Mouse (Mus musculus): Measurements from ENCODE around the gene Tacc2. TPM values are rescaled to one million over a fixed set of nuclear protein-coding genes. Genes with fewer than 3 reads are reported as not detected.
"Not testable (repeated sequence)": the region's sequence is repeated elsewhere in the genome, so short reads cannot be mapped to it uniquely, and the experiment has no call there.

Gene Tacc2
- polyA plus RNA-seq, 2 experiments from 2014 or later = 3.5 to 3.8 TPM

DNA sequence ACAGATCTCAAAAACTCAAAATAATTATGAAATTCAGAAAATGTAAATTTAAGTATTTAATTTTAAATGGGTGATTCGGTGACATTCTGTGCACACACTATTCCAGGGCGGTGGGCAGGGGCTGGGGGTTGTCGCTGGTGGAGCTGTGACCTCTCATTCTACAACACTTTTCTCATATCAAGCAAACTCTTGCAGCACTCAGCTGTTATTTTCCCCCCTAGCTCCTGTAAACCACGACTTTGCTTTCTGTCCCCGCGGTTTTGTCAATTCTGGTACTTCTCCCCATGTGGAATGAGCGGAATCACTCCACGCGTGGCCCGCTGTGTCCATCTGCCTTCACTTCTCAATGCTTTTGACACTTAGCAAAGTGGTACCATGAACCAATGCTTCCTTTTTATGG lies 3.5 kb upstream of the Tacc2 start:
- ATAC-seq = no peak

DNA sequence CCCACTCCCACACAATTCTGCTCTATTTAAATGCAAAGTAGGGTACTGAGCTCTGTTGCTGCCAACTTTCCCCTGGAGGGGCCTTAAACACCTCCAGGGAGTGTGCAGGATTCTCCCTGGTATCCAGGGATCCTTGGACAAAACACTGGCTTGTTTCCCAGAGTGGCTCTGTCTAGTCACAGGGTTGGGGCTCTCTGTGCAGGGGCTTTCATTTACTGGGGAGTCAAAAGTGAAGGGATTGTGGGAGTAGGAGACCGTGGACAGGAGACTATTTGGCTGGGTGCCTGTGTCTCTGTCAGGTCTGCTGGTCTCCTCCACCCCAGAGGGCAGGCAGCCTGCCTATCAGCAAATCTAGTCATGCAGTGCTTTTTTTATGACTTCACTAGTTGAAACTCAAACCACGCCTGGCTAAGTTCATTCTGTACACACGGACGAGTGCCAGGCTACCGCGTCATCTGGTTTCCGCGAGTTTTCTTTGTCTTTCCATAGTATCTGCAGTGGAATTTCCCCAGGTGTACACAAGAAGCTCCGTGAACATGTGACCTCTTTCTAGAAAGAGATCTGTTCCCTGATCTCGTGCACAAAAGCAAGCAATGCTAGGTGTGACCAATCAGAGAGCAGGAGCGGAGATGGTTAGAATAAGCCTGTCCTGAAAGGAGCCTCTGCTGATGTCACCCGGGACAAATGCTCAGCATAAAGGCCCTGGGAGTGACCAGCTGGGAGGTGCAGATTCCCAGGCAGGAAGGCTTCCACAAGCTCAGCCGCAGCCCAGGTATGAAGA lies 2.8 kb upstream of the Tacc2 start:
- no peak for ATAC-seq

DNA sequence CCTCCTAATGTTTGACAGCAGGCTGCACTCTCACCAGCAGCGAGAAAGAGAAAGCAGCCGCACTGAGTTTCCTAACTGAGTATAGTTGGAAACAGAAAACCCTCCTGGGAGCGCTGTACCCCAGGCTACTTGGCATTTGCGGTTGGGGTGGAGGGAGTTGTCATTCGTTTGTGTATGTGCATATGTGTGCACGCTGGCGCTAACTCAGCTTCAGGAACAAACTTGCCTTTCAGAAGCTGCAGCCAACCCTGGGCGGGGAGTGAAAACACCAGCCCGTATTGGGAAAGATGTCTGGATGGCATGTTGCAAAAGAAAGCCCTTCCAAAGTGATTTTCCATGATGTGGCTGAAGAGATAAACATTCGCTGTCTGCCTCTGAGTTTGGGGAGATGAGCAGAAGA lies 257 bp upstream of the Tacc2 start:
- ATAC-seq = no peak

DNA sequence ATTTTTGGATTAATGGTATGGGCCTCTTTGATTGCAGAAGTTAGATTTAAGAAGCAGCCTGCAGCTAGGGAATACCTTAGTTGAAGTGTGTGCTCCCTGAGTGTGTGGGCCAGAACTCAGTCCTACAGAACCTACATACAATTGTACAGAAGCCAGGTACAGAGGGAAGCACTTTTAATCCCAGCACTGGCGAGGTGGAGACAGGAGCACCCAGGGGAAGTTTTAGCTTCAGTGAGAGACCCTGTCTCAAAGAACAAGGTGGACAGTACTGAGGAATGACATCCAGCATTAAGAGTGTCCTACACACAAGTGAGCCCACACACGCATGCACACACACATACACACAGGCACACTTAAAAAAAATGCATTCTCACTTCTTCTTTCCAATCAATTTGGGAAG lies 828 bp downstream of the Tacc2 start:
- no peak for ATAC-seq

DNA sequence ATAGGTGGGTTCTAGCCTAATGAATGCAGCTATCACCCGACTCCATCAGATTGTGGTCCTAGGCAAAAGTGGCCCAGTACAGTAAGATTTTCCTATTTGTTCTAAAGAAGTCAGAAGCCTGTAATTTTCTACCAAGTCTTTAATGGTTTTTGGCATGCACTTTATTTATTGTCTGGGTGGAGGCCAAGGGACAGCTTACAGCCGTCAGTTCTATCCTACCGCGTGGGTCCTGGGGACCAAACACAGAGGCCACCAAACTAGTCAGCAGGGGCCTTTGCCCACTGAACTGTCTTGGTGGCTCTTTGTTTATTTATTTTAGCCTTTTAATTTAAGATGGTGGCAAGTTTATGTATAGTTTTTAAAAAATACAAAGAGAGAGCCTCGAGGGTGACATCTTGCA lies 1.4 kb downstream of the Tacc2 start:
- ATAC-seq = no peak

DNA sequence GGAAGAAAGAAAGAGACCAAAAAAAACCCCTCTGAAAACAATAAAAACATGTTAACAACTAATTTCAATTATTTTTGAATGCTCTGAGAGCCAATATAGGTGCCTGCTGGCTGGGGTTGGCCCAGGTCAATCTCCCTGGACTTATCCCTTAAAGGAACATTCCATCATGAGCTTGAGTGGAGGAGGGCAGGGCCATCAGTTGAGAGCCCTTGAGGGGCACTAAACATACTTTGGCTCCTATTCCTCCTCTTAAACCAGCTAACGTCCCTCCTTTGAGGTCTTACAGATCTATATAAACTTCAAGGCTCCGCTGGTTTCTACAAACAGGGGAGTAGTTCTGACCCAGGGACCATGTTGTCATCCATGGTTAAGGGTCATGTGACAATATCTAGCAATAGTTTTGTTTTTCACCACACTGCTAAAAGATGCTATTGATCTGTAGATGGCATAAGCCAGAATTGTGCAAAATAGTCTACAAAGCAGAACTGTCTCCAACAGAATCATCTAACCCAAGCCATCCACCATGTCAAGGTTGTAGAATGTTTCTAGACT lies 9.4 kb downstream of the Tacc2 start:
- ATAC-seq = no peak

DNA sequence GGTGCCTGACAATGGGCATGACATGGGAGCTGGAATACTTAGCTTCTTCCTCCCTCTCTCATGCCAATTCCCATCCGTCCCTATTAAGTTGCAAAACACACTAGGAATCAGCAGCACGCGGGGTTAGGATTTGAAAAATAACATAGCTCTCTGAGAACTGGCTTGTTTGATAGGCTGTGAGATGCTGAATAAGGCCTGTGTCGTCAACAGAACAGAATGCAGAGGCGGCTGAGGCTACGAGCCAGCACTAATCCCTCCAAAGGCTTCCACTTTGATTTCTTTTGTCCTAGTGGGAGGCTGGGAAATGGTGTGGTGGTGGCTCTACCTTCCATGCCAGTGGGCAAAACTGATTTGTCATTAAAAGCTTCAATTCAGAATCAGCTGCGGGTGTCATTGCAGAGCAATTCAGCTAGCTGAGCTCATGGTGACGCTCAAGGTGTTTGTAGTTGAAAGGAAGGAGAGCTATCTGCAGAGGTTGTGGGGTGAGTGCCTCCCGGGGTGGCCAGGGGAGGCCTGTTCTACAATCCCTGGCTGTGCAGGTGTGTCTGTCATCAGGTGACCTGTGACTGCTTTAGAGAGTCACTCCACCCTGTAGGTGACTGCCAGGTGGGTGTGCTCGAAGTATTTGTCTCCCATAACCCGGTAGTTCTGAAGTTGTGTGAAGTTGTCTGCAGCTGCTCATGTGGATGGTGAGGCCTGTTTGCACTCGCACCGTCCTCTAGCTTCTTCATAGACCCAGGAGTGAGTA lies 13.0 kb downstream of the Tacc2 start:
- no peak for ATAC-seq

DNA sequence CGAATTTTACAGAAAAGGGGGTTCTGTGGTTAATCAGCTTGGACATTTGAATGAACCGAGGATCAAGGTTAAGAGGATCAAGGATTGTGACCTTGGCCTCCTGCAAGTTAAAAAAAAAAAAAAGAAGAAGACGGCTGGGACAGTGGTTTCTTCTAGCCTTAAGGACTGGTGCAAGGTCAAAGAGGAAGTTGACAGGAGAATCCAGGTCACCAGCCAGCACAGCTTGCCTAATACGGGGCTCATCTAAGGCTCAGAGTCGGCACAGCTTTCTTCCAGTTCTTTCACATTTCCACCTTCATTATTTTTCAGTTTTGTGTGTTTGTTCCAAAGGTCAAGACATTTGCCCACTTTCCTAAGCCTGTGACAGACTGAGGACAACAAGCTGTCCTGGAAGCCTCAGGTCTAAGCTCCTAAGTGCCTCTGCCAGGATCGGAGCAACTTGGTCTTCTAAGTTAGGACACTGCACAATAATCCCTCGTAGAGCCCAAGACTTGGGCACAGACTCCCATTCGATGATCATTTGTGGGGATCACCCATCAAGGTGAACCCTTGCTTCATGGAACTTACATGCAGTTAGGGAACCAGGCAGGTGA lies 13.7 kb downstream of the Tacc2 start:
- no peak for ATAC-seq

DNA sequence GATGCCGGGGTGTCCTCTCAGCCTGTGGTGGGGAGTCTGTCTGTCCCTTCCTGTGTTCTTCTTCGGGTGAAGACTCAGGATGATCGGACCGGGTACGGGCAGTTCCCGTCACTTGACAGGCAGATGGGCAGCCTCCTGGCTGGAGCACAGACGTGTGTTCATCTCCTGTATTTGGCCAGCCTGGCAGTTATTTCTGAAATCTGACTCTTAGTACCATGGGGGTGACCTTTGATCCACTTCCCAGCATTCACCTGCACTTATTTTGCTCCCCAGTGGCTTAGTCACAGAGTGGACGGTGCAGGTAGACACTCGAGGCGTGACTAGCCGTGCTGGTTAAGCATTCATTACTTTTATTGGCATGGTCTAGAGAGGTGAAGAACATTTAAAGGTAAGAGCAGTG lies 15.7 kb downstream of the Tacc2 start:
- not testable (repeated sequence) for ATAC-seq

DNA sequence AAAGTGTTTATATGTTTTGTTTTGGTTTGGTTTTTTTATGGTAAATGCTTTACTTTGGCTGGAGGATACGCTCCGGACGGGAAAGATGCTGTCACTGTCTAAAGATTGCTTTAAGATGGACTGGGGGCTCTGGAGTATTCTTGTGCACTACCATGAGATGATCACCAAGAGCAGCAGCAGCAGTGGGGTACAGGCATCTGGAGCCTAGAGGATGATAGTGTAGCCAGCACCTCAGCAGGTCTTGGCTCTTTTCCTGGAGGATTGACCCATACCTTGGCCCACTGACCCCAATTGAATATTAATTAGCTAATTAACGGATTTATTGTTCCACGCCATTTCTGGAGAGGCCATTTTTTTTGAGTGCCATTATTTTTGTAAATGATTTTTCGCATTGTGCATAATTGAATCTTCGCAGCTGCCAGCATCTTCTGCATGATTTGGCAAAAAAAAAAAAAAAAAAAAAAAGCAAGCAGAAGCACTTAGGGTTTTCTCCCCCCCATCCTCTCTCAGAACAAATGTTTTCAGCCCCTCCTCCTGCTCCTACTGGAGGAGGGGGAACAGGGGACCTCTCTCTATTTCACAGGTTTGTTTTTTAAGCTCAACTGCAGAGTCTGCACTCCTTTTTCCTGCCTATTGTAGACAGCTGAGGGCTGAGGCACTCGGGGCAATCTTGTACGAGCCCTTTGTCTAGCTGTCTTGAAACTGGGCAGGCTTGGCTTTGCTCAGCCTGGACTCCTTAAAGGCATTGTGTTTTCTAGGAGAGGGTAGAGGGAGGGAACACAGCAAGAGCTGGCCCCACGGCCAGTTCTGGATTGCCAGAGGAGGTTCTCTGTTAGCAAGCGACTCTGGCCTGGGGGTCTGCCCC lies 16.4 kb downstream of the Tacc2 start:
- ATAC-seq = not testable (repeated sequence)

DNA sequence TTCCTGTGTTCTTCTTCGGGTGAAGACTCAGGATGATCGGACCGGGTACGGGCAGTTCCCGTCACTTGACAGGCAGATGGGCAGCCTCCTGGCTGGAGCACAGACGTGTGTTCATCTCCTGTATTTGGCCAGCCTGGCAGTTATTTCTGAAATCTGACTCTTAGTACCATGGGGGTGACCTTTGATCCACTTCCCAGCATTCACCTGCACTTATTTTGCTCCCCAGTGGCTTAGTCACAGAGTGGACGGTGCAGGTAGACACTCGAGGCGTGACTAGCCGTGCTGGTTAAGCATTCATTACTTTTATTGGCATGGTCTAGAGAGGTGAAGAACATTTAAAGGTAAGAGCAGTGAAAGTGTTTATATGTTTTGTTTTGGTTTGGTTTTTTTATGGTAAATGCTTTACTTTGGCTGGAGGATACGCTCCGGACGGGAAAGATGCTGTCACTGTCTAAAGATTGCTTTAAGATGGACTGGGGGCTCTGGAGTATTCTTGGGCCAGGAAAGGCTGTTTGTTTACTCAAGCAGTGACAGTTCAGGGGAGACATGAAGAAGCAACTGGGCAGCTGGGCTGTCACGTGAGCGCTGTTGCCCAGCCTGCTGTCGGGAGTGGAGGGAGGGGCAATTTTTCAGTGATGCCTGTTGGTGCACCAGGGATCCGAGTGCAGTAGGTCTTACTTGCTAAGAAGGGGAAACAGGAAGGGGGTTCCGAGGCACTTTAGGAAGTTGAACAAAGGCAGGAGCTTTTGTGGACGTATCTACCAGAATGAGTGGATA lies 19.0 kb downstream of the Tacc2 start:
- not testable (repeated sequence) for ATAC-seq

DNA sequence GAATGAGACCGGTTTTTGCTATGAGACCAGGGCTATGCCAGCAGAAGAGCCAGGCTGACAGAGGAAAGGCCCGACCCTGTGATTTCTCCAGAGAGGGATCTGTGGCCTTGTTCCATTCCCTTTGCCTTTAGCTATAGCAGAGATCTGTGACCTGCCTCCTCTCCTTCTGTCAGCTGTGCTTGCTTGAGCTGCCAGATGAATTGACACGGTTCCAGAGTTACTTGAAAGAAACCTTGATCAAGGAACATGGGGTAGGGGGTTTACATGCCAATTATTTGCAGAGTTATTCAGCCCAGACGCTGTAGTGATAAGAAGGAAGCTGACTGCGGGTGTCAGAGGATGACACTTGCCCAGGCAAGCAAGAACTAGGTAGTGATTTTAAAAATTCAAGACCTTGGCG lies 20.3 kb downstream of the Tacc2 start:
- no peak for ATAC-seq

DNA sequence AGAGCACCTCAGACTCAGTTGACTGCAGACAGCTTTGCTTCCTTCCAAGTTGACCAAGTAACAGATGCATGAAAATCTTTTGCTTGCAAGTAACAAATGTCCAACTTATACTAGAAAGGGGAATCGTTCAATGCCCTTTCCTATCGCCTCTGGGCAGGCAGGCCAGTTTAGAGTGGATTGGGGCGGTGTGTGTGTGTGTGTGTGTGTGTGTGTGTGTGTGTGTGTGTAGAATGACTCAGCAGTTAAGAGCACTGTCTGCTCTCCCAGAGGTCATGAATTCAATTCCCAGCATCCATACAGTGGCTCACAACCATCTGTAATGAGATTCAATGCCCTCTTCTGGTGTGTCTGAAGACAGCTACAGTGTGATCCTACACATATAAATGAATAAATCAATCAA lies 22.8 kb downstream of the Tacc2 start:
- ATAC-seq = no peak

DNA sequence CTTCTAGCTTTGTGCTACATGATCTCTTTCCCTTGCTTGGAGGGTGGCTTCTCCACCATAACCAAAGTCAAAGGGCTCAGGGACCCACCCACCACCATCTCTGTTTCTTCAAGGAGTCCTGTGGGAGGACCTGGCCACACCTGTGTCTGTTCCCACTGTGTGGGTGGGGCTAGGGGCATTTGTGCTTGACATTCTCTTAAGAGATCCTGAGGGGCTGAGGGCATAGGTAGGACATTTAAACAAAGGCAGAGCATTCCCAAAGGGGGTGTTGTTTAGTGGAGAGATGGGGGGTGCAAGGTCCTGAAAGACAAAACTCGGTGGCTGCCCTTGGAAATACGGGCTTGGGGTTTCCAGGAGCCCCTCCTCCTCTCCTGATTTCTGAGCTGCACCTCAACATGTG lies 23.3 kb downstream of the Tacc2 start:
- ATAC-seq = no peak

DNA sequence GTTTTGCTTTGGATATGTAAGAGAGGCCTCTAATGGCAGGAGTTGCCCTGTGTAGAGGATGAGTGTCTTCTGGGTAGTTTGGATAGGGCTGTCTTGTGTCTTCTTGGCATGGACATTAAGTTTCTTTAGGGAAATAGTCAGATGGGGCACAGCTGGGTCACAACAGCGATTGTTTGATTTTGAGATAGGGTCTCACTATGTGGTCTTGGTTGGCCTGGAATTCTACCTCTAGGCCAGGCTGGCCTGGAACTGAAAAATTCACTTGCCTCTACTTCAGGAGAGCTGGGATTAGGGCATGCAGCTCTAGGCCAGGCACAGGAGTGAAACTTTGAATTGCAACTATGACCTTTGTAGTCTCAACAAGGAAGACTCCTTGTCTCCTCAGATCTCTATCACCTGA lies 25.6 kb downstream of the Tacc2 start:
- no peak for ATAC-seq

DNA sequence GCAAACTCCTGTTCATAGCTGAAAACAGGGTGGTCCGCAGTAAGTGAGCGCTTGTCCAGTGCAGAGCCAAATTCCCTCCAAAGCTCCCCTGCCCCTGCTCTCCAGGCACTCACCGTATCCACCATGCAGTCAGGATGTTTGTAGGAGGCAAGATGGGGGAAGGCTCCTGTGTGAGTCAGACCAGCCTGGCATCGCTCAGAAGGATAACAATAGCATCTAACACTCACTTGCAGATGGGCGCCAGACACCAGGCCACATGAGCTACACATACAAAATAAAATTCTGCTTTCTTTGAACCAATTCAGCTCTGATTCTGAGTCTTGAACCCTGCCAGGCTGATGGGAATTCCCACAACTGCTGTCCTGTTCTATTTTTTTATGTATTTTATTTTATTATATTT lies 26.3 kb downstream of the Tacc2 start:
- no peak for ATAC-seq

DNA sequence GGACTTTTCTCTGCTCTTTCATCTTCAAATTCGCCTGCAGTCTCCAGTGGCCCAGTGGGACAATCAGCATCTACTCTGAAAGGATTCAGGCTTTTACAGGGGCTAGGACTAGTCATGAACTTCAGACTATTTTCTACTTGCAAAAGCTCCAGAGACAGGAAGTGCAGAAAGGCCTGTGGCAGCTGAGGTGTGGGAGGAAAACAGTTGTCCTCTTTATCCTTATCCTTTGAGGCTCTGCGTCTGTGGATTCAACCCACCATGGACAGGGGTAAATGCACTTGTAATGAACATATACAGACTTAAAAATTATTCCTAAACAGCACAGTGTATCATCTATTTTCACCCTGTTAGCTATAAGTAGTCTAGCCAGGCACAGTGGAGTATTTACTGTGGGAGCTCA lies 27.2 kb downstream of the Tacc2 start:
- ATAC-seq = no peak

DNA sequence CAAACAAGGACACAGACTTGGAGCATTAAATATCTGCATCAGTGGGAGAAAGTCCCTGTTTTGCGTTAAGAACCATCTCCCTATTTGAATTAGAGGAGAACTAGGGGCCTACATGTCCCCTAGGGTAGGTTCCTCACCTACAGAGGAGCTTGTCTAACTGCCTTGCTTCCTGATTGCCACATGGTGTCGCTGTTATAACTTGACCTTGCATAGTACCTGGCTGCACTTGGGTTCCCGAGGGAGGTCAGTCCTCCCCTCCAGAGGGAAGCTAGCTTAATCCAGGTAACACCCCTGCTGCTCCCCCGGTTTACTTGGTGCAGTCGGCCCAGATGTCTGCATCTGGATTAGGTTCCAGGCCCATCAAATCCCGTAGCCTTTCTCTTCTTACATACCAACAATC lies 27.9 kb downstream of the Tacc2 start:
- ATAC-seq = no peak

DNA sequence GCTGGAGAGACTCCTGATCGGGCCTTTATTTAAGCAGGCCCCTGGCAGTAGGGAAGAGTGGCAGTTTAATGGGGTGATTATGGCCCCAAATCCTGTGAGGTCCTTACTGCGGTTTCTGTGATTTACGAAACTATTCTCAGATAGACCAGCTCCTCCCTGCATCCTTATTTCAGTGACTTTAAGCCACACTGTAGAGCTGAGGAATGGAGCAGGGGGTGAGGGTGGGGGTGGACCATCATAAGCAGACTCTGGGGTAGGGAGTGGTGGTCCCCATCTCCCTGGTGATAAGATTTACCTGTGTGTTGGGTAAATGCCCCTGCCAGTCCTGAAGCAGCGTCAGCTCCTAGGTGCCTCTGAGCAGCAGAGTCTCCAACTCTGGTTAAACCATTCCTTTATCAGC lies 29.7 kb downstream of the Tacc2 start:
- ATAC-seq = no peak

DNA sequence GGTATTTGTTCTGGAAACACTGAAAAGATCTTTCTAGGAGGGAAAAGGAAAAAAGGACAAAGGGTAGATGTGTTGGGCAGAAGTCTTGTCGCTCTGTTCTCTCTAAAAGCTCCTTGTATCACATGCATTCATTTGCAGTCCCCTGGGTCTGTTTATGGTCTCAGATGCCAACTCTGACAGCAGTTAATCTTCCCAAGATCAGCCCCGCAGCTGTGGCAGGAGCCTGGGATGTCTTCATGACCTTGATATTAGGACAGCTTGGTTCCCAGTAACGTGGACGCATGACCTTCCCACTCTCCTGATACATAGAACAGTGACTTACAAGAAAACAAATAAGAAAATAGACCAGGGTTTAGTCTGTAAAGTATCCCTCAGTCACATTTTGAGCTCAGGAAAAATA lies 36.7 kb downstream of the Tacc2 start:
- no peak for ATAC-seq

DNA sequence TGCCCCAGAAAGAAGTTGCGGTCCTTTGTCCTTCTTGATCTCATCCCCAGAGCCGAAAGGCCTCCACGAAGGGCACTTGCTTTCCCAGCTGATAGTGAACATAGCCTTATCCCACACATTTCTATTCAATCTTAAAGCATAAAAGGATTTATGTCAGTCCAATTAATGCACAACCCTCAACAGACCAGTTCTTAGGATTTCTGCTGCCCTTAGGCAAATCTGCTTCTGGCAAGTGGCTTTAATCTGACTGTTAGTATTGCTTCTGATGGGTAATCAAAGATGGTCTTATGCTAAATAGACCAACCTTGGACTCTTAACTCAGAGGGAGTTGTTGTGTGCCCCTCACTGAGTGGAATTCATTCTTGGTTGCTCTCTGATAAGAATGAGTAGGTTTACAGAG lies 40.4 kb downstream of the Tacc2 start:
- no peak for ATAC-seq

DNA sequence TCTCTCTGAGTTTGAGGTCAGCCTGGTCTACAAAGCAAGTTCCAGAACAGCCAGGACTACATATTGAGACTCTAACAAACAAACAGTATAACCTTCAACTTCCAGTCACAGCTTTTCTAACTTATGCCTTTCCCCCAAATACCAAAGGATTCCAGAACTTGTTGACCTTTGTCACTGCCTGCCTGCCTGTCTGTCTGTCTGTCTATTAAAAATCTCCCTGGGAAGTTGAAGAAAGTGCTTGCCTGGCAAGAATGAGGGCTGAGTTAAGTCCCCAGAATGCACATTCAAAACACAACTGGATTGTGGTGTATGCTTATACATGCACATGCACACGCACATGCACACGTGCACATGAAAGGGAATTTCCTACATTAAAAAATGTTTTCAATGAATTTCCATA lies 43.8 kb downstream of the Tacc2 start:
- ATAC-seq = no peak

Data from activated CD4-positive, CD25-positive, alpha-beta regulatory T cell, adult 4 months (primary cell).